Mouse (Mus musculus): ENCODE measurements around the gene Dnal1.
"Not testable (repeated sequence)": the region's sequence is repeated elsewhere in the genome, so short reads cannot be mapped to it uniquely, and the experiment has no call there.

The Dnal1 gene

DNA sequence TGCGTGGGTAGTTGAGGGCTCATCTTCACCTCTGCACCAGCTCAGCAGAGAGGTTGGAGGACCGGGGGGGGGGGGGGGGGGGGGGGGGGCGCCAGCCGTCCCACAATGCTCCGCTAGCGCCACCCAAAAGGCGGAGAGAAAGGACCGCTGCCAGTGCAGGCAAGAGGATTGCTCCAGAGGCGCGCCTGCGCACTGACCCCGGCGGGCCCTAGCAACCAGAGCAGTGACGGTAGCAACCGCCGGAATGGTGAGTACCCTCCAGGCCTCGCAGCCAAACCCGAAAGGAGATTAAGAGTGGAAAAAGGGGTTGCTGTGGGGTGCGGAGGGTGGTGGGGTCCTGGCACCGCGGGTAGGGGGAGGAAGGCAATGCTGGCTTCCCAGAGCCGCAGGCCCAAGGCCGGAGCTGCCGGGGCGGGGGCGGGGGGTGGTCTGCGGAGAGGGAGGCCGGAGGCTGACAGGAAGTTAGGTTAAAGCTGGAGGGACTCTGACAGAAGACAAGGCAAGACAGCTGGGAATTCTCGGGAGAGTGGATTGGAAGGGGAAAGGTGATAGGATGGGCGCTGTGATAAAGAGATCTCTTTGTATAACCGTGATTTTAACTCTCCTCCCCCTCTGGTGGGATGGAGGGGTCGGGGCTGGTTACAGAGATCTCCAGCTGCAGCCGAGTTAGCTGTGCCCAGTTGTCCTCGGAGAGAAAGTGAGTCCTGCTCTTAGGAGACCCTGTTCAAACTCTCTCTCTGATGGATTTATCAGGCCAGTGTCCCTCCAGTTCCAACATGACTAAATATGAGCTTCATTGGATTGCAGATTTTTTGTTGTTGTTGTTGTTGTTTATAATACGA lies at the start of gene Dnal1:
Gene Dnal1 (plus strand): TSS at position 214 of the 842 bp plus-strand sequence.
- peak; percentile 84 to 89 for DNase-seq (ENCODE audit: low spot score in 2 of 2)

DNA sequence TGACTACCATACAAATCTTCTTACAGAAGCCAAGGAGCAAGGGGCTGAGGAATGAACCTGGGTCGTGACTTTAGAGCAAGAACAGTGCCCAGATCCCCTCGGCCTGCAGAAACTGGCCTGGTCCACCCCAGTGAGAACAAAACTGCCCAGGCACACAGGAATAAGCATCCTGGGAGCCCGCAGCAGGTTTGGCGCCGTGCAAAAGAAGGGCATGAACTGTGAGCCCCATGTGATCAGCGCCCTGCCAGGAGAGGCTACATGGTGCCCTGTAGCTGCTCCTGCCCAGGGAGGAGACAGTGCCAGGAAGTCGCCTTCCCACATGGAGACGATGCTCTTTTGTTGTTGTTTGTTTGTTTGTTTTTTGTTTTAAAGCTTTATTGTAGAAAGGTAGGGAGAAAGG lies 49.5 kb upstream of the Dnal1 start:
- no peak for DNase-seq (ENCODE audit: low spot score in 2 of 2)

DNA sequence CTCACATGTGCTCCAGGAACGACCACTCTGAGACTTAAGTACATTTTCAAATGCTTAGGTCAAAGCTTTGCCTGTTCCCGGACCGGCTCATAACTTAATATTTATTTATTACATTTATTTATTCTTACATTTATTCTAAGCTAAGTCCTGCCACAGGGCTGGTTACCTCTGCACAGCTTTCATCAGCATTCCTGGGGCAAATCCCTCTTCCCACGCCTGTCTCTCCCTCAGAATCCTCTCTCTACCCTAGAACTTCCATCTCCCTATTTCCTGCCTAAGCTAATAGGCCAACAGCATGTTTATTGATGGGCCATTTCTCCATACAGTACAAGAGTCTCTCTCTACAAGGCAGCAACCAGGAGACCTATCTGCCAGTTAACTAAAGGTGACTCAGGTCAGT lies 46.4 kb upstream of the Dnal1 start:
- no peak for DNase-seq (ENCODE audit: low spot score in 2 of 2)

DNA sequence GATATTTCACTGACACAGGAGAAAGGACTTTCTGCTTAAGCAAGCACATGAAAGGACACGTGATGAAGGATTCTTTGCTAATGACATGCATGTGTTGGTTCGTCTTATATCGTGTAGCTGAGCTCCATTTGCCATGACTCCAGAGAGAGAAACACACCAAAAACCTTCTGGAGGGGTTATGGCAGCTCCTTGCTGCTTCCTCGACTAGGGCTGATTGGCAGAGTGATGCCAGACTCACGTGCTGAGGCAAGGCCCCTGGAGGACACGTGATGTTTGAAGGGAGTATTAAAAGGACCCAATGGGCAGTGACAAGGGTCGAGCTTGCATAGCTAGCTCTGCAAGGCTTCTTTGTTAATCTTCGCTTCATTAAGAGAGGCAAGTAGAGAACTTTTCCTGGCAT lies 45.9 kb upstream of the Dnal1 start:
- no peak for DNase-seq (ENCODE audit: low spot score in 2 of 2)

DNA sequence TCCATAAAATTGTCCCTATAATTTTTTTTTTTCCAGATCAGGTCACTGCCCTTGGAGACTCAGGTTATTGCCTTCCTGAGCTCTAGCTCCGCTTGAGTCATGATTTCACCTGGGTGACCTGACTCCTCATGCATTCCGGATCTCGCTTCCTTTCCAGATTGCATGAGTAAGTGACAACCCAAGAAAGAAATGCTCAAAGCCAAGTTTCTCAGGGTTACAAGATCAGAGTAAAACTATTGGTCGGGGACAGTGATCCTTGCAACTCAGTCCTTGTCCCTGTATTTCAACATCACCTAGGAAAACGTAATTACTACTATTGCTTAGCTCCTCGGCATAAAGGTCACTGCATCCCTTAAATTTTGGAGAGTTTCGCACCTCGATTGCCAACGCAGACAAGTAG lies 45.2 kb upstream of the Dnal1 start, which contains the start of gene Acot5:
Gene Acot5 (plus strand): TSS at position 340 of the 400 bp plus-strand sequence.
- DNase-seq (ENCODE audit: low spot score in 2 of 2) = no peak

DNA sequence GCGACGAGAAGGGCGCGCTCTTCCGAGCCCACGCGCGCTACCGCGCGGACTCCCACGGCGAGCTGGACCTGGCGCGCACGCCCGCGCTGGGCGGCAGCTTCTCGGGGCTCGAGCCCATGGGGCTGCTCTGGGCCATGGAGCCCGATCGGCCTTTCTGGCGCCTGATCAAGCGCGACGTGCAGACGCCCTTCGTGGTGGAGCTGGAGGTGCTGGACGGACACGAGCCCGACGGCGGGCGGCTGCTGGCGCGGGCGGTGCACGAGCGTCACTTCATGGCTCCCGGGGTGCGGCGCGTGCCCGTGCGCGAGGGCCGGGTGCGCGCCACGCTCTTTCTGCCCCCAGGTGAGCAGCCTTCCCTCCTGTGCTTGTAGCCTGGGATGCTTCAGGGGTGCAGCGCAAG lies 44.6 kb upstream of the Dnal1 start:
- DNase-seq (ENCODE audit: low spot score in 2 of 2) = peak in 1 of 2 experiments; percentile 24

DNA sequence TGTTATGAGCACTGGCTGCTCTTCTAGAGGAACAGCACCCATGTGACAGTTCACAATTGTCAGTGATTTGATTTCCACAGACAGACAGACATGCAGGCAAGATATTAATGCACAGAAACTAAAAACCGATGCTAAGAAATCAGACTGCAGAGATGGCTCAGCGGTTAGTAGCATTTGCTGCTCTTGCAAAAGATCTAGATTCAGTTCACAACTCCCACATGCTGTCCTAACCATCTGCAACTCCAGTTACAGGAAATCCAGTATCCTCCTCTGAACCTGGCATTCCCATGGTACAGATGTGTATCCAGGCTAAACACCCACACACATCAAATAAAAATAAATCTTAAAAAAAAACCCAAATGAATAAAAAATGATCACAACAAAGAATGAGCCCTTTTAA lies 42.5 kb upstream of the Dnal1 start:
- no peak for DNase-seq (ENCODE audit: low spot score in 2 of 2)

DNA sequence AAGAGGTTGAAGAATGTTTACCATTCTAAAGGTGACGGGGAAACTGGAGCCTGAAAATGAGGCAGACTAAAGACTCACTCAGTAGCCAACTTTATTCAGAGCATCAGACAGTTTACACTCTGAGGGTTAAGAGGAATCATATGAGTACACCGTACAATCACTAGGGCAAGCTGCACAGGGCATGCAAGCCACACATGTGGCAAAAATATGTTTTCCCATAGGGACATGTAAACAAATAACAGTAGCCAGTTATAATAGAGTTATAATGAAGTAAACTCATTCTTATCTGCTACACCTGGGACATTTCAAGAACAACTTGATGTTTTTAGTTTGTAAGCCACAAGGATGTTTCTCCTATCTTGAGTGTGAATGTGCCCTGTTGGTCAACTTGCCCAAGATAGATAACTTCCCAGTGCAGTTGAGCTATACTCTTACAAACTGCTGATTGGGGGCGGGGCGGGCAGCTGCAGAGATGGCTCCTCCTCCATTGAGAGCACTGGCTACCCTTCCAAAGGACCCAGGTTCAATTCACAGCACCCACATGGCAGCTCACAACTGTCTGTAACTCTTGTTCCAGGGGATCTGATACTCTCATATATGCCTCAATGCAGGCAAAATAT lies 36.7 kb upstream of the Dnal1 start:
- no peak for DNase-seq (ENCODE audit: low spot score in 2 of 2)

DNA sequence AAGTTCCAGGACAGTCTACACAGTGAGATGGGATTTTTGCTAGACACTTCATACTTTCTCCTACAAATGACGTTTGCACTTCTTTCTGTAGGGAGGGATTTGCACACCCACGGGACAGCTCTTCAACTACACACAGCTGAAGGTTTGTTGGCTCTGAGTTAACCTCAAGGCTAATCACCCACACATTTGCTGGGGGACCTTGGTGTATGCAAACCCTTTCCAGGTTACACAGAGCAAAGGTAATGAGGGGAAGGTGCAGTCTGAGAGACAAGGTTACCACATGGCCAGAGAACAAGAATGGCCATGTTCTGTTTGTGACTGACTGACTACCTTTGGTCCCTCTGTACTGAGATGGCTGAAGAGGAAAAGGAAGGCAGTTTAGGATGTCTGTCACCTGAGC lies 30.3 kb upstream of the Dnal1 start:
- no peak for DNase-seq (ENCODE audit: low spot score in 2 of 2)

DNA sequence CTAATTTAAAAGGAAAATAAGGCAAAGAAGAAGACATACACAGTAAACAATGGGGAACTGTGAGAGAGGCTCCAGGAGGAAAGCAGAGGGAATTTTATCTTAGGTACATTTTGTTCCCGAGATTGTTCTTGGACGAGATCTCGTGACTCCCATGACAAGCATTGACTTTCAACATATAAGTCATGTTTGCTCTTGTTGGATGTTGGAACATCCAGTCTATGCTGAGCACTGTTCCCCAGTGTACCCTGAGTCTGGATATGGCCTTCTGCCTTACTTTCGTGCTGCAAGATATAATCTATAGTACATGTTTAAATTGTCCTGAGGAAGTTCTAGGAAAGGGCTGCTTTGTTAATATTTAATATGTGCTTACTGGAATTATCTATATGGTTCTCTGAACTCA lies 29.6 kb upstream of the Dnal1 start:
- DNase-seq (ENCODE audit: low spot score in 2 of 2) = no peak

DNA sequence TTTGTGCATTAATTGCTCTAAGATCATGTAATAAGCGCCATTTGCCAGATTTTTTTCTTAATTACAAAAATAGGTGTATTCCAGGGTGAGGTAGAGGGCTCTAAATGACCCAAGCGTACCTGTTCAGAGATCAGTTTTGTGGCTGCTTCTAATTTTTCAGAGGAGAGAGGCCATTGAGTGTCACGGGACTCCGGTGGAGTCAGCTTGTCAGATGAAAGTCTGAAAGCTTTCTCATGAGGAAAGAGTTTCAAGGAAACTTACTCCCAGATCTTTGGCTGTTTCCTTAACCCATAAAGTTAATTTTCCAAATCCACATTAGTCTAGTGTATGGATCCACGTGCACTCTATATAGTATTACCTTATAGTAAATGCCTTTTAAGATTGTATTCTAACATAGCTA lies 19.5 kb upstream of the Dnal1 start:
- not testable (repeated sequence) for DNase-seq (ENCODE audit: low spot score in 2 of 2)

DNA sequence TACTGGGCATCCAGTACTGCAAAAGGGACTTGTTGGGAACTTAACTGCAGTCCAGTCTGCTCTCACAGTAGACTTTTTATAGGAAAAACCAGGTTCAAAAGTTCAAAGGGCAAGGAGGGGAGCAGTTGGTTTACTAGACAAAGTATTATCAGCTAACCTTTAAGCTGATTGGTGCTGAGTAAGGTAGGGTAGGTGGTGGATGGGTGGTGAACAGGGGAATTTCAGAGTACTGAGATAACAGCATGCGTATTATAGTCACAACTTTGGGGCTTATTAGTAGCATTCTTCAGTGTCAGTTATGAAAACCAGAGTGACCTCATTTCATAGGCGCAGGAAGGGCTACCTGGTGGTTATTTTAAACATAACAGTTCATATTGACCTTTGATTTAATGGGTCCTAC lies 14.6 kb upstream of the Dnal1 start:
- no peak for DNase-seq (ENCODE audit: low spot score in 2 of 2)

DNA sequence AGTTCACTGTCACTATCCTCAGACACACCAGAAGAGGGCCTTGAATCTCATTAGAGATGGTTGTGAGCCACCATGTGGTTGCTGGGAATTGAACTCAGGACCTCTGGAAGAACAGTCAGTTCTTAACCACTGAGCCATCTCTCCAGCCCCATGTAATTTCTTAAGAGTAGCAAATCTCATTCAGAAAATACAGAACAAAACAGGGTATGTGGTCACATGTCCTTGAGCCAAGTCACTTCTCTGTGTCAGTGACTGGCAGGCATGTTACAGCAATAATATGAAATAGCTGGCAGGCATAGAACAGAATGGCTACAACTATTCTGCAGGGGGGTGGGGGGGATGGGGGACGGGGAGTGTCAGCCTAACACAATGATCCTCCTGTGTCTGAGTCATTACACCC lies 14.1 kb upstream of the Dnal1 start:
- no peak for DNase-seq (ENCODE audit: low spot score in 2 of 2)

DNA sequence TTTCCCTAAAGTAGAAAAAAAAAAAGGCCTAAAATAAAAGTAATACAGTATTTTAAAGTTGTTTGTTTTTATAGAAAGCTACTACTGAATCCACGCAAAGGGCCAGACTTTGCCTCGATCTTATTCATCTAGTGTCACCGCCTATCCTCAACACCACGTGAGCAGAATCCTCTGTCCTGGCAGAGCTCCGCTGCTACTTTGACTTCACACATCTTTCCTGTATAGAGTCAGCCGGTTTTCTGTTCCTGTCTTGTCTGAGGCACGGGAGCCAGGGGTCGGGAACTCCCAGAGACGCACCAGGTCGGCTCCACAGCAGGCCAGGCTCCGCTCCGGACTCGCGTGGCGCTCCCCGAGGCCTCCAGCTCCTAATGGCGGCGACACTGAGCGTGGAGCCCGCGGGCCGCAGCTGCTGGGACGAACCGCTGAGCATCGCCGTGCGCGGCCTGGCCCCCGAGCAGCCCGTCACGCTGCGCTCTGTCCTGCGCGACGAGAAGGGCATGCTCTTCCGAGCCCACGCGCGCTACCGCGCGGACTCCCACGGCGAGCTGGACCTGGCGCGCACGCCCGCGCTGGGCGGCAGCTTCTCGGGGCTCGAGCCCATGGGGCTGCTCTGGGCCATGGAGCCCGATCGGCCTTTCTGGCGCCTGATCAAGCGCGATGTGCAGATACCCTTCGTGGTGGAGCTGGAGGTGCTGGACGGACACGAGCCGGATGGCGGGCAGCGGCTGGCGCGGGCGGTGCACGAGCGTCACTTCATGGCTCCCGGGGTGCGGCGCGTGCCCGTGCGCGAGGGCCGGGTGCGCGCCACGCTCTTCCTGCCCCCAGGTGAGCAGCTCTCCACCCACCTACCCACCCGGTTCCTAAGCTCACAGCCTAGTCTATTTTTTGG lies 13.3 kb upstream of the Dnal1 start, which contains the start of gene Acot6:
Gene Acot6 (plus strand): TSS at position 51 of the 889 bp plus-strand sequence.
- peak in 1 of 2 experiments; percentile 43 for DNase-seq (ENCODE audit: low spot score in 2 of 2)

DNA sequence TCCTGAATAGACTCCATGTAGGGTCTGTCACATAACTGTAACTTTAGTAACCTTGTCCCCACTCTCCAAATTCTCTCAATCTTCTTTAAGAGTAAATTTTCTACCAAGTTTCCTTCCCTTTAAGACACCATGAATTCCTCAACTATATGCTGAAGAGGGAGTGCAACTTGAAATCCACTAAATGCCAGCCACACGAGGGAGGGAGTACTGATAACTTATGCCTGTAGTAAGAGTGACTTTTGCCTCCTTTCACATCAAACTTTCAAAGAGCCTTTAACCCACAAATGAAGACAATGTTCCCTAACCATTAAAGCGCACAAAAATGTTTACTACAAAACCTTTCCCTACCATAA lies 12.7 kb upstream of the Dnal1 start:
- DNase-seq (ENCODE audit: low spot score in 2 of 2) = no peak

DNA sequence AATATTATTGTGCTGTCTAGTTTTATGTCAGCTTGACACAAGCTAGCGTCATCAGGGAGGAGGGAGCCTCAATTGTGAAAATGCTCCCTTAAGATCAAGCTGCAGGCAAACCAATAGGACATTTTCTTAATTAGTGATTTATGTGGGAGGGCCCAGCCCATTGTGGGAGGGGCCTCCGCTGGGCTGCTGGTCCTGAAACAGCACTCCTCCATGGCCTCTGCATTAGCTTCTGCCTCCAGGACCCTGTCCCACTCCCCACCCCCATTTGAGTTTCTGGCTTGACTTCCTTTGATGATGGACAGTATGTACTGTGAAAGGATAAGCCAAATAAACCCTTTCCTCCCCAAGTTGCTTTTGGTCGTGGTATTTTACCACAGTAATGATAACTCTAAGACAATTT lies 7.2 kb upstream of the Dnal1 start:
- no peak for DNase-seq (ENCODE audit: low spot score in 2 of 2)

DNA sequence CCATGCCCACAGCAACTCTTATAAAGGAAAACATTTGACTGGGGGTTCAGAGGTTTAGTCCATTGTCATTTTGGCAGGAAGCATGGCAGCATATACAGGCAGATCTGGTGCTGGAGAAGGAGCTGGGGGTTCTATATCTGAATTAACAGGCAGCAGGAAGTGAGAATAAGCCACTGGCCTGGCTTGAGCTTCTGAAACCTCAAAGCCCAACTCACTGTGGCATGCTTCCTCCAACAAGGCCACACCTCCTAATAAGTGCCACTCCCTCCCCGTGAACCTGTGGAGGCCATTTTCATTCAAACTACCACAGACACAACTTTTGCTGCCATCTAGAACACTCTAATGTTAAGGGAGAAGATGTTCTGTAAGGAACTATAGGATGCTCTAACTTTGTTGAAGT lies 6.5 kb upstream of the Dnal1 start:
- DNase-seq (ENCODE audit: low spot score in 2 of 2) = no peak

DNA sequence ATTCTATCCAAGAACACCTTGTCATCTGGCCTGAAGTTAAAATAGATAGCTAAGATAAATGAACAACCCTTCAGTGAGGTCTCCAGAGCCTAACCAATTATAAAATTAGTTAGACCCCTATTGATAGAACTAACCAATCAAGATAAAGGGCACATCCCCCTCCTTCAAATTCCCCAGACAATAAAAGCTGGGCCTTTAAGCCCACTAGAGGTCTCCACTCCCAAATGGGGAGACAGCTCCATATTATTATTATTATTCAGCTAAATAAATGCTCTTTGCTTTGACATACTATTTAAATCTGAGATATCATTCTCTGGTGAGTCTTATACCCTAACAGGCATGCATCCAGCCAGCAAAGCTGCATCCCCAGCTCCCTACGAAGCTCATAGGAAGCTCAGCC lies 4.2 kb upstream of the Dnal1 start:
- no peak for DNase-seq (ENCODE audit: low spot score in 2 of 2)

DNA sequence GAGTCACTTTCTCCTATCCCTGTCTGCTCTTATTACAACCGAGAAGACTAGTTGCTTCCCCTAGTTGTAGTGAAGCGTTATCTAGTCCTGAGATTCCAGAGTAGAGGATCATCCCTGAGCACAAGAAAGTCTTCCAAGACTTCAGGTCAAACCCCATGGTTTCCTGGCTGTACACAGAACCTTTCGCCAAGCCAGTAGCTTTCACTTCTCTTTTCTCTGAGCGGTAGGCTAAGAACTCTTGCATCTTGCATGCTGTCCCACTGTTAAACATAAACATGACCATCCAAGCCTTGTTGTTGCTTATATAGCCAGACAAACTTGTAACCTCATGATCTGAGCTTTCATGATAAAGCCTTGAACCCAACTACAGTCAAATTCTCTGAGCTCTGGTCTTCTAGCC lies 3.4 kb upstream of the Dnal1 start:
- no peak for DNase-seq (ENCODE audit: low spot score in 2 of 2)

DNA sequence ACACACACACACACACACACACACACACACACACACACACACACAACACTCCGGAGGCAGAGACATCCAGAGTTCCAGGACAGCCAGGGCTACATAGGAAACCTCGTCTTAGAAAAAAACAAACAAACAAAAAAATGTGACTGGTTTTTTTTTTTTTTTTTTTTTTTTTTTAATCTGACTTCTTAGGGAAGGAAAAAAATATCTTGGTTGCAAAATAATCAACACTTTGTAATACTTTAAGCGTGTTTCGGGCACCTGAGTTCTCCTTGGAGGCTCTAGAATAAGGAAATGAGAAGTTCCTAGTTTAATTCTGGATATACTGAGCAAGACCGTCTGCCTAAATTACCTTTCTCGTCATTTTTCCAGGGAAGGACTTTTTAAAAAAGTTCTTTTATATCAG lies 490 bp upstream of the Dnal1 start:
- no peak for DNase-seq (ENCODE audit: low spot score in 2 of 2)

DNA sequence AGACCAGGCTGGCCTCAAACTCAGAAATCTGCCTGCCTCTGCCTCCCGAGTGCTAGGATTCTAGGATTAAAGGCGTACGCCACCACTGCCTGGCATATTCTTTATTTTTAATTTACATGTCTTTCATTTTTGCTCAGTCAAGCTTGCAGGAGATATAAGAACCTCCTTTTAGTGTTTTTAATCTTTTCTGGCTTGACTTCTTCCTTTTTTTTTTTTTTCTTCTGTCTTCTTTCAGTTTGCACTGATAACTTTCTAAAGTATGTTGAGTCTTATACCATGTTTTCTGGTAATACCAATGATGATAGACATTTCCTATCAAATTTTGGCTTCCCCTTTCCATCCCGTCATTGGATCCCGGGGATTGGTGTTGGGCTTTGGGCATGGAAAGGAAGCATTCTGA lies 5.4 kb downstream of the Dnal1 start:
- no peak for DNase-seq (ENCODE audit: low spot score in 2 of 2)

DNA sequence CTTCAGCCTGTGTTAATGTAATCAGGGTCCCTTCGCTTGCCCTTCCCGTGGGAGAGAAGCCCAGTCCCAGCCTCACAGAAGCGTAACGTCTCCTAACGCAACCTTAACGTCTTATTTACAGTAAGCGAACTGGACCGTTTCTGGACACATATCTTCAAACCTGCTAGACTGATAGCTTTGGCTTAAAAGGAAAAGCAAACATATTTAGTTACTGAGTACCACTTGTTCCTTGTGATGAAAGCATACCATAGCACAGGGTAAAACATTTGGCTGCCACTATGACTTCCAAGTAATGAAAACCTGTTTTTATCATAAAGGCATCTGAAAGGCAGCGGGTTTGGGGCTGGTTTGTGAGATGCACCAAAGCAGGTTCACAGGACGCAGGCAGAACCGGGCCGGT lies 11.7 kb downstream of the Dnal1 start:
- DNase-seq (ENCODE audit: low spot score in 2 of 2) = no peak
